Mouse (Mus musculus): ENCODE data around the gene Arl5c.

- peak; percentile 76 for TF ChIP-seq CTCF (IDR thresholded peaks at IDR 0.05; ENCODE audit: control insufficient read depth, insufficient read depth, low read length)
- TF ChIP-seq POLR2A (IDR thresholded peaks at IDR 0.05; ENCODE audit: borderline replicate concordance, control insufficient read depth, low read depth, low read length): no peak
Measured at GRCm38 (mm10) chr11:98031443-98031770, 35.4 kb upstream of the Arl5c start.

Measured in bone marrow, adult 2 months (tissue).